Mouse (Mus musculus): ENCODE results near the gene Lep.

Gene Lep

DNA sequence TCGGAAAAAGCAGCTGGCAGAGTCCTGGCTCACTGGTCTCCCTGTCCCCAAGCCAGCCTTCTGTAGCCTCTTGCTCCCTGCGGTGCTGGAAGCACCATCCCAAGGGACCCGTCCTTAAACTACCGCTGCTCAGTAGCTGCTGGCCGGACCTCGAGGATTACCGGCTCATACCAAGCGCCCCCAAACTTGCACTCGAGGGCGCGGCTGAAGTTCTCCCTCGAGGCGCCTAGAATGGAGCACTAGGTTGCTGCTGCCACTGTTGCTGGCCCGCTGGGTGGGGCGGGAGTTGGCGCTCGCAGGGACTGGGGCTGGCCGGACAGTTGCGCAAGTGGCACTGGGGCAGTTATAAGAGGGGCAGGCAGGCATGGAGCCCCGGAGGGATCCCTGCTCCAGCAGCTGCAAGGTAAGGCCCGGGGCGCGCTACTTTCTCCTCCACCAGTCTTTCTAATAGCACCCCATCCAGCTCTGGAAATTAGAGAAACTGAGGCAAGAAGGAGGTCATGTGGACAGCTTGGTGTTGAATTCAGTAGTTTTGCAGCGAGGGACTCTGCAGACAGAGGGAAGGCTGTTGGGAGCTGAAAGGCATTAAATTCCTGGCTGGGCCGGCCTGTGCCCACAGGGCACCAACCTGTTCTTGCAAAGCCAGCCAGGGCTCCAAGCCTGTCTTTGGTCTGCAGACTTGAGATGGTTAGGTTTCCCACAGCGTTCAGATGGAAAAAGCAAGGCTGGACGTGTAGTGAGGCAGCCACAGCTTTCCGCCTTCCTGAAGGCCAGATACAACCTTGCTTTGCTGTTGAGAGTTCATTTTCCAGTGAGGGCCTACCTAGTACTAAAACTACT is at the start of gene Lep:
Lep (plus strand) TSS at position 375 of the 840 bp plus-strand sequence.
- no peak for DNase-seq (ENCODE audit: extremely low spot score)

DNA sequence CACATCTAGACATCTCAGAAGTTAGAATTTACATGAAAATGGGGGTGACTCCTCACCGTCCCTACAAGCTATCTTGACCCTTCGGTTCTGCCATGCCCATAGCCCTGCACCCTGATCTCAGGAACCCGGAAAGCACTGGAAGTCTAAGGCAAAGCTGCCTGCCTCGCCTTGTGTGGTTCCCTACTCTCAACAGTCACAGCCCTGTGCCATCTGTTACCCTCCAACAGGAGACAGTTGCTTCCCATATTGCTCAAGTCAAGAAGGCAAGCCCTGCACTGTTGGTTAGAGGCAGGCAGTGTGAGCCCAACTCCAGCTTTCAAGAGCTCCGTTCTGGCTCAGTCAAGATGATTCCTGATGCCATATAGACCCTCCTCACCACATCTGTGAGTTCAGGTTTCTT is 48.4 kb upstream of the Lep start:
- no peak for DNase-seq (ENCODE audit: extremely low spot score)

DNA sequence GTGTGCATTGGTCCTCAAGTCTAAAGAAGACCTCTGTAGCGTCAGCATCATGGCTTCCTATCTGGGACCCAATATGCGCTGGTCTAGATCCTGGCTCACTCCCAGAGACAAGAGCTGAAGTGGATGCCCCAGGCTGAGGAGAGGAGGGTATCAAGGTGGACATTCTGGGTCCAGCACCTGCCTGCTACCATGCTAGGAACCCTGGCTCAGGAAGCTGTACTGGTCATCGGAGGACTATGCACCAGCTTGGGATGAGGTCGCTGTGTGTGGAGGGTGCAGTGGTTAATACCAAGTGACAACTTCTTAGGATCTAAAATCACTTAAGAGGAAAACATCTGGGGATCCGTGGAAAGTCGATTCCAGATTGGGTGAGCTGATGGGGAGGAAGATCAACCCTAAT is 46.8 kb upstream of the Lep start:
- DNase-seq (ENCODE audit: extremely low spot score): no peak

DNA sequence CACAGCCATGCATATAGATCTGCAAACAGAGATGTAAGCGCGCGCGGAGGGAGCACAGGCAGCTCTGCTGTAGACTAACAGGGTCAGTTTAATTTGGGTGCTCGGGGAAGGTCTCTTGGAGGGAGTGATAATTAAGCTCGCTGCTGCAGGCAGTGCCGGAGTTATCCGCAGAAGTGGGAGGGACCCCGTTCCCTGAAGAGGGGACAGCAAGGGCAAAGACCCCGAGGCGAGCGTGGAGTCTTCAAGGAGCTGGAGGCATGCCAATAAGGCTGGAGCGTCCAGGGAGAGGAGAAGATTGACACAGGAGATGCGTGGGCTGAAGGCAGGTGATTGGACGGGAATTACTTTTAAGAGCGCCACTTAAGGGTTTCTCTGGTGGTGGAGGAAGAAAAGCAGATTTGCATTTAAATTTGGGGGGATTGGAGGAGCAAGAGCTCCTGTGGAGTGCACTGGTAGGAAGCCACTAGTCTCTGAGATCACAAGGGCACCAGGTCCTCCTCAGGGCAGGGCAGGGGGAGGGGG is 43.1 kb upstream of the Lep start:
- DNase-seq (ENCODE audit: extremely low spot score): peak; percentile 28

DNA sequence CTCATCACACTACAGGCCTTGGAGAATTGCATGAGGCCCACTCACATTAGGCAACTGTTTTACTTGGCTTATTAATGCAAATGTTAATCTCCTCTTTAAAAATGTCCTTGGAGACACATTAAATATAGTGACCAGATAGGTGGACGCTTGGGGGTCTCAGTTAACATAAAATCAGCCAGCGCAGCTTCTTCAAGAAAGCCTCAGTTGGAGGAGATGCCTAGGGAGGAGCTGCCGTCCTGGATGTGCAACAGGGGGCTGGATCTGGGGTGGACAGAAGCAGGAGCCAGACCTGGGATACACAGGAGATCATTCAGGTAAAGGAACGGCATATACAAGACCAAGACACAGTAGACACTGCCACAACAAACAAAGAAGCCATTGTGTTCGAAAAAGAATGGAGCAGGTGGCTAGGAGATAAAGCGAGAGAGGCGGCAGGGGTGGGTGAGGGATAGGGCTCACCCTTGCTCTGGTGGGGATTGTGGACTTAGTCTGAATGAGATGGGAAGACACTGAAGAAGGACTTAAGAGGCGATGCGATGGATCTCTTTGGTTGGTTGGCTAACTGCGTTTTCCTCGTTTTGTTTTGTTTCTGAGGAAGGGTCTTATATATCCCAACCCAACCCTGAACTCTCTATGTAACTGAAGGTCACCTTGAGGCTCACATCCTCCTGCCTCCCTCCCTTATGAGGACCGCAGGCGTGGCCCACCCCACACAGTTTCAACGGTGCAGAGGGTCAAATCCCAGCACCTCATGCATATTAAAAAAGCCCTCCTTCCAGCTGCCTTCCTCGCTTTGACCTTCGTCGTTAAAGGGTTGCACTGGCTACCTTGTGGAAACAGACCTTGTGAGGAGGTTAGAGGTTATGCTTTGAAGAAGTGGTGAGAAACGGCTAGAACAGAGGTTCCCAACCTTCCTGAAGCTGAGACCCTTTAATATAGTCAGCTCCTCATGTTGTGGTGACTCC is 40.0 kb upstream of the Lep start:
- DNase-seq (ENCODE audit: extremely low spot score): no peak

DNA sequence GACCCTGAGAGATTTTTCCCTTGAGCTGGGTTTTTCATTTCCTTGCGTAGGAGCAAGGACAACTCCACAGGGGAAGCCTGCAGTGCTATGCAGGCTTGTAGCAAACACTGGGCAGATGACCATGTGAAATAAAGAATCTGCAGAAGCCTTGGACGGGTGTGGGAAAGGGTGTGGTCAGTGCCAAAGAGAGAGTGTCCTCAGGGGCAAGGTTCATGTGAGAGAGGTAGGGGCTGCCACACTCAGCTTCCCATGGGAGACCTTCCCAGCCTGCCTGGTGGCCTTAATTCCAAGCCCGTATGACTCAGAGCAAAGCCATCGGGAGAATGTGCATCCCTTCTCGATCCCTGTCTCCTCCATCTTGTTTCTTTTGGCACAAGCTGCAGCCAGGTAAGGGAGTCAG is 39.1 kb upstream of the Lep start:
- DNase-seq (ENCODE audit: extremely low spot score): no peak

DNA sequence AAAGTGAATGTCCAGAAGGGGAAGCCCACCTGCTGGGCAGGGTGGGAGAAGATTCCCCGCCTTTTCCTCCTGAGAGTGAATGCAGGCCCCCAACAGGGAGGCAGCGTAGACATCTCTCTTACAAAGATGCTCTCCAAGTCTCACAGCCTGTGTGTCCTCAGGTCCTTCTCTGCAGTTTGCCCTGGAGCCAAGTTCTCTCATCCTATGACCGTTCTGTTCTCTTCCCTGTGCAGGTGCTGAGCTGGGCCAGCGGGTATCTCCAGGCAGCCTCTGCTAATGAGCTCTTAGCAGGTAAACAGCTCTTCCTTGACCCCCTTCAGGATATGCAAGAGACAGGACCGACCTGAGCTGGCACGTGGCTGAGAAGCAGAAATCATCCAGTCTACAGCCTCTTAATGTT is 38.5 kb upstream of the Lep start:
- DNase-seq (ENCODE audit: extremely low spot score): no peak

DNA sequence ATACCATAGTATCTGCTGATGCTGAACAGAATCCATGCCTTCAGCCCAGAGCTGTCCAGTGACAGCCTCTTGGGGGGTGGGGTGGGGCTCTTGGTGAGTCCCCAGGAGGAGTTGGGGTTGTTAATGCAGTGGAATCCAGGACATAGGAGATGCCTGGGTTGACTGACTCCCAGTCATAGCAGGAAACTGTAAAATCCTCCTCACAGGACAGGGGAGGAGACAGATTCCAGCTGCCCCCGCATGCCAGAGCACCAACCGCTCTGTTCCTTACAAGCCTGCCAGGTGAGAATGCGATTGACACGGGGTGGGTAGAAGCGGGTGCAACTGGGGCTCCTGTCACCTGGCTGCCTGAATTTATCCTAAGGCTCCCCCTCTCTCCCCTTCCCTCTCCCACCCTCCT is 37.9 kb upstream of the Lep start:
- DNase-seq (ENCODE audit: extremely low spot score): no peak

DNA sequence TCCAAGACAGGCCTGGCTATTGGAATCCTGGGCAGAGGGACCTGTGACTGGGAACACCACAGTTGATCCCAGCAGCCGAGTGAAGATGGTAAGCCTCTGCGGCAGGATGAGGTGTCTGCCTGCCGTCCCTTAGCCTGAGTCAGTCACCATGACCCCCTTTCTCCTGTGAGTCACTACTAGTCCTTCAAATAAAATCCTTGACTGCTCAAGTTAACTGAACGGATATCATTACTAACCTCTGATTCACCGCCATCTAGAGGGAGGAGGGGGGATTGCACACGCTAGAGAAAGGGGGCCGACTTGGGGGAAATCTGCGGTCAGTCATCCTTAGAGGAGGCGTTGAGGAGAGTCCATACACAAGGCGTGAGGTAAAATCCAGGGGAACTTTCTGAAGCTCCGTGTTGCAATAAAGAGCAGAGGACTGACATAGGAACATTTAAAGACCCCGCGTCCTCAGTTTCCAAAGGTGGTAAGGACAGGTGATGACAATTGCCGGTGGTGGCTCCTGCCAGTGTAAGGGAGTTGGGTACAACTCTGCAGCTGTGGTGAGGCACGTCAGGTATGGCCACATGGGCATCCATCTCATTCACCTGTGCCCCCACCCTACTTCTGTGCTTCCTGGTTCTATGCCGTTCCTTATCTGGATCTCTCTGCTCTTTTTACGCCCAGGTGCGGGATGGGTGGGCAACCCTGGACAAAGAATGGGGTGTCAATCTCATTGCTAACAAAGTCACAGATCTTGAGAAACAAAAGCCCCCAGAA is 36.6 kb upstream of the Lep start:
- DNase-seq (ENCODE audit: extremely low spot score): peak; percentile 71

DNA sequence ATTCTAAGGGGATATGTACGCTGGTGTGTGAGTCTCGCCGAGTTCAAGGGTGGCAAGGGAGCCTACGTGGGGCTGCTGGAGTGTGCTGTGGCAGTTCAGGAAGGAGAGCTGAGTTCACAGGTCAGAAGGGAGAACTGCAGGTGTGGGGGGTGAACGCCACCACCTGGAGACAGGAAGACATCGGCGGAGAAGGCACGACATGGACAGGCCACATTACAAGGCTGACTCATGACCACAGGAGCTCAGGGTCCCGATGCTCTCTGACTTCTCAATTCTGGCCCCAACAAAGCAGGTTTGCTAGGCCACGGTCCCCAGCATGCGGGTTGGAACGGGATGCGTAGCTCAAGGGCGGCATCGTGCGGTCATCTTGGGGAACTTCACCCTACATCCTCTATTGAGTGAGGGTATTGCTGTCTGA is 36.0 kb upstream of the Lep start:
- peak; percentile 84 for DNase-seq (ENCODE audit: extremely low spot score)

DNA sequence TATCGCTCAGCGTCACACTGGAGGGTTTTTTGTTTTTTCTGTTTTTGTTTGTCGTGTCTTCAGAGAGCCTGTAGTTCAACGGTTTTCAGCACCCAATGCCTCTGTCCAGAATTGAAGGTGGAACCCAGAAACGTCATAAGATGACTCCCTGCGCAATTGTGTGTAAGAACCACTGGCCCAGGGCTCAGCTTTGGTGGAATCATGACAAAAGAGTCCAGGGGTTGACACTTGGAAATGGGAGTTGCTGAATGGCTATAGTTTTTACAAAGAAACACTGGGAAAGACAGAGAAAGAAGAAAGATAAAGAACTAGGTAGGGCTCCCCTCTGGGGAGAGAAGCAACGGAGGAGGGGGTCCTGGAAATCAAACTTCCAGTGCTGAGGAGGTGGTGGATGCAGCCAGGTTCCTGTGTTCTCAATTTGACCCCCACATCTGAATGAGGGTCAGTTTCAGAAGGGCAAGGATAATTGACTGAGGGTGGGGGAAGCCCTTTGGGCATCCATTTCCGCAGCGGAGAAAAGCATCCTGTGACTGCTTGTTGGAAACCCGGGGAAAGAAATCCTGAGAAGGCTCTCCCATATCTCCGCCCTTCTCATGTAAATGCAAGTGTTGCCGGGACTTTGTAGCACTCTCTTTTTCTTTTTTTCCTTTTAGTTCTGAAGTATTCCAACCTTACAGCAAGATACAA is 34.1 kb upstream of the Lep start:
- no peak for DNase-seq (ENCODE audit: extremely low spot score)

DNA sequence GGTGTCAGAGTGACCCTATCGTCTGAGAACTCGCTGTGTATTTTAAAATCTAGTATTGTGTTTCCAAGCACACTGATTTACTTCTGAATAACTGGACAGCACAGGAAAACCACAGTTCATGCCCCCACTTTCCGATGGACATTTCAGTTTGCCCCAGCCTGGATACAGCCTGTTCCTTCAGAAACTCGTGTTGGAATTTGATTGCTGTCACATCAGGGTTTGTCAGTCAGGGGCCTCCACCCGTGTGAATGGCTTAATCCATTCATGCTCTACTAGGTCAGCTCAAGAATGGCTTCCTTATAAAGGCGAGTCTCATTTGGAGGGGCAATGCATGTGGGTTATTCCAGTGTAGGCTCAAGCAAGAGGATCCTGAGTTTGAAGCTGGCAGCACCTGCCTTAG is 33.3 kb upstream of the Lep start:
- no peak for DNase-seq (ENCODE audit: extremely low spot score)

DNA sequence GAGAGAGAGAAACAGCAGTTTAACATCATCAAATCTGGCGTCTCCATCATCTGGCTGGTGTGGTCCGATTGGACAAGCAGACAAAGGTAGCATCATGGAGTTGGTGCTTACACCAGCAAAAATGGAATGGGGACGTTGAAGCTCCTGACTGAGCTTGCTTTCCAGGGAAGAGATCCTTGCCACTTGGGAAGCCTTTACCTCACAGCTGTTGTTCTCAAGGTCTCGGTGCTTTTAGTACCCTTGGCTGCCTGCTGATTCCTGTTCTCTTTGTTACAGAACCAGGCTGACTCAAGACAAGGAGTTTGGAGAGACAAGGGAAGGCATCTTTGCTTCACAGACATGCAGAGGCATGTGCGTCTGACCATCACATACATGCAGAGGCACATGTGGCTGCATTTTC is 31.9 kb upstream of the Lep start:
- DNase-seq (ENCODE audit: extremely low spot score): no peak

DNA sequence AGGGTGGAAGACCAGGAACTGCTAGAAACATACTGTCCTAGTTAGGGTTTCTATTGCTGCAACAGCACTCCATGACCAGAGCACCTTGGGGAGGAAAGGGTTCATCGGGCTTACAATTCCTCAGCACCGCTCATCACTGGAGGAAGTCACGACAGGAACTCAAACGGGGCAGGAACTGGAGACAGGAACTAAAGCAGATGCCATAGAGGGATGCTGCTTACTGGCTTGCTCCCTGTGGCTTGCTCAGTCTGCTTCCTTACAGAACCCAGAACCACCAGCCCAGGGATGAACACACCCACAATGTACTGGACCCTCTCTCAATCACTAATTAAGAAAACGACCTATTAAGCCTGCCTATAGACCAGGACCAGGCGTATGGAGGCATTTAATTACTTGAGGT is 30.5 kb upstream of the Lep start:
- no peak for DNase-seq (ENCODE audit: extremely low spot score)

DNA sequence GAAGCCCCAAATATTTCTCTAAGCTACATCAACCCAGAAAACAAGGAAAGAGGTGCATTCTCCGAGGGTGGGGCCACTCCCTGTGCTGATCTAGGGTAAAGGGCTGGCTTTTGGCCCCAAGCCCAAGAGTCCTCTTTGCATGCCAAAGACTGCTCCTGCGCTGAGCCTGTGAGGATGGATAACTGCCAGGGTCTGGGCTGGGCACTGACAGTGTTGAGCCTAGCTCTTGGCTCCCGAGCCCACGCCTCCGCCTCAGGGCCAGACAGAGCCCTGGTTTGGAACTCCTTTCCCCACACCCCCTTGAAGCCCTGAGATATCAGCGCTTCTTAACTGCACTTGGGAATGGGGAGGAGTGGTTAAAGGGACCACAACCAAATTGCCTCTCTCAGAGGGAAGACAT is 28.8 kb upstream of the Lep start:
- DNase-seq (ENCODE audit: extremely low spot score): no peak

DNA sequence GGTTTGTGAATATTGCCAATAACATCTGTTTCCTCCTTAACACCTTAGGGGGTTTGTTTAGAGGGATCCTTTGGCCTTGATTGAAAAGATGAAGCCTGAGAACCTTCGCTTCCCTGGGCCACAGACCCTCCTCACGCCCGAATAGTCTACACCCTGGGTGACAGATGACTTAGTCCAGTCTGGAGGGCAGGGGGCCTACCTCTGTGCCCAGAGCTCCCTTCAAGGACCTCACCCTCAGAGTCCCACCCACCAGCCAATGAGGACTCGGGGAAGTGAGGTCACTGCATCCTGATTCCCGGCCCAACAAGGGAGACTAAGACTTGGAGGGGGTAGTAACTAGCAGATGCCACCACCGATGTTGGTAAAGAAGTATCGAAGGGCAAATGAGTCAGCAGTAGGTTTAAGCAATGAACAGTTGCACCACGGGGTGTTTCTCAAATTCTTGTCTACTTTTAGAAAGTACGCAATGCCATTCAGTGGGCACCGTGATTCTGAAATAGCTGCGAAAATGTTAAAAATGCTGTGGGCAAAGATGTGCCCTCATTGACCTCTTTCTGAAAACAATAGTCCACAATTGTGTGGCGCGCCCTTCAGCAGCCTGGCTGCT is 28.2 kb upstream of the Lep start:
- no peak for DNase-seq (ENCODE audit: extremely low spot score)

DNA sequence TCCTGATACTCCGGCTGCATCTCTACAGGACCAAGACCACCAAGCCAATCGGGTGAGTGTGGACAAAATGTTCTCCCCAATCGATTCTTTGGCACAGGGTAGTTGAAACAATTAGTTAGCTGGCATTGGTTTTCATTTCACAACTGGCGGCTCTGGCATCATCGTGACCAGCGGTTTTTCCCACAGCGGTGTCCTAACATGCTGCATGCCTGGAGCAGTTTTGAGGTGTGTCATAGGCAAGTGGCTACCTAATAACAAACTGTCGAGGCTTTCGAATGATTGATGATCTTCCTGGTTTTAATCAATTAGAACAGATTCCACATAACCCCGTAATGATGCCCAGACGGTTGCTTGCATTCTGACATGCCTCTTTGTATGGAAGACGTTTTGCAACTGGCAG is 27.6 kb upstream of the Lep start:
- DNase-seq (ENCODE audit: extremely low spot score): no peak

DNA sequence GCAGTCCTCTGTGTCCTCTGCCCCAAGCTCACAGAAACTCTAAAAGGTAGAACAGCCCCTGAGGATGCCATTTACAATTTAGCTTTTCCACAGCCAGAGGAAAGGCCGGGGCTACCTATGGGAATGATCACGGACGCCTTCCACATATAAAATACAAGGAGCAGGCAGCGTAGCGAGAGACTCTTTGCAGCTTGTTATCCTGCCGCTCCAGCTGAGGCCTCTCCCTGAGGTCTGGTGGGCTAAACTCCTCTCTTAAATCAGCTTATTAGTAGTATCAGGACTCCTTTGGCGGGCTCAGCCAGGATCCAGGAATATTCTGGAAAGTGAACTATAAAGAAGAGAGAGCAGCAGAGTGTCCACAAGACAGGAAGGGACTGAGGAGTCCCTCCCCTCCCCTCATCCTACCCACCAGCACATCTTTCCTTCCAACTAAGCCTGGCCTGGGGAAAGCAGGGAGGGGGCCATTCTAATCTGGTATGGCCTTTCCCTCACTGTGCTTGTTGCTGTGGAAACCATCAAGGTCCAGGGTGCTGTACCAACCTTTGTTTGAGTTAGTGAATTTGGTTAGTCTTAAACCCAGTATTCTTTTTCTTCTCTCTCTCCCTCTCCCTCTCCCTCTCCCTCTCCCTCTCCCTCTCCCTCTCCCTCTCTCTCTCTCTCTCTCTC is 25.9 kb upstream of the Lep start:
- DNase-seq (ENCODE audit: extremely low spot score): no peak

DNA sequence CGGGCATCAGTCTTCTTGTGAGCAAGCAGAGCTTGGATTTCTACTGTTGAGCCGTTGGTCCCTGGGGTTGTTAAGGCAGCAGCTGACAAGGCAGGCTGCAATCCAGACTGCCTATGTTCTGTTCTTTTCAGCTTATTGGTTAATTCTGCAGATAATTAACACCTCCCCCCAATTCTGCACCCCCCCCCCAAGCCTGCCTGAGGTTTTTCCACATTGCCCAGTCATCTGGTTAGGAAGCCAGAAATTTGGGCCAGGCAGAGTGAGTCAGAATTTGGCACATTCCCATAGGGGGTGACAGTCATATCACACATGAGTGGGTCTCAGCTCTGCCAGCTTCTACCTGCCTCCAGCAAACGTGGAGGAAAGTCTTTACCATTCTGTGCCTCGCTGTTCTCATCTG is 23.3 kb upstream of the Lep start:
- DNase-seq (ENCODE audit: extremely low spot score): no peak

DNA sequence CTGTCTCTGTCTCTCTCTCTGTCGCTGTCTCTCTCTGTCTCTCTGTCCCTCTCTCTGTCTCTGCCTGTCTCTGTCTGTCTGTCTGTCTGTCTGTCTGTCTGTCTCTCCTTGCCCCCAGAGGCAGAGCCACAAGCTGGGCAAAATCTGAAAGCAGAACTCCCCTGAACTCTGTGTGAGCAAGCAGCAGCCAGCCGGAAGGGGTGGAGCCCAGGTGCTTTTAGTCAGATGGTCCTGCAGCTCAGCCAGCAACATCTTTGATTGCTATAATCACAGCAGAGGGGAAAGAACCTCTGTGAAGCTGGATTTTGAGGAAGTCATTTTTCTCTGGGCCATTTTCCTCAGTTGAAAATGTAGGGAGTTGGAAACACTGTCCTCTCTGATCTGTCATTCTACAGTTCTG is 19.8 kb upstream of the Lep start:
- DNase-seq (ENCODE audit: extremely low spot score): no peak
